Mouse (Mus musculus) forebrain, embryonic 14.5 days (tissue): ENCODE data around the gene Csk. TPM values are rescaled to one million over a fixed set of nuclear protein-coding genes. Genes with fewer than 3 reads are reported as not detected.

ENCODE experiments used
- ATAC-seq: fragments of 200-750 bp; cut with Nextera tagmentation; 2 replicates; pipeline ENCODE4 v1.8.0; 2017; ENCODE audit warnings: mild to moderate bottlenecking, moderate library complexity
- DNase-seq: peaks from one replicate; pipeline ENCODE4 v3.0.0-alpha.2; 2015; ENCODE audit warnings: low spot score
- H3K27ac ChIP-seq: fragments of 300-500 bp; sonication (generic); 2 replicates; pipeline ENCODE4 v1.5.1; 2014; ENCODE audit warnings: low read depth, mild to moderate bottlenecking, control low read depth, low read length, moderate library complexity
- H3K27me3 ChIP-seq: fragments of 300-500 bp; sonication (generic); replicated peaks from 2 replicates; pipeline ENCODE4 v1.6.1; 2014; ENCODE audit warnings: low read length, control low read depth, mixed read lengths; ENCODE audit not compliant: control insufficient read depth, insufficient read depth
- H3K36me3 ChIP-seq: fragments of 300-500 bp; sonication (generic); 2 replicates; pipeline ENCODE4 v1.6.1; 2014; ENCODE audit warnings: low read length, control low read depth; ENCODE audit not compliant: control insufficient read depth, insufficient read depth
- H3K4me1 ChIP-seq: fragments of 300-500 bp; sonication (generic); 2 replicates; pipeline ENCODE4 v1.6.1; 2014; ENCODE audit warnings: antibody characterized with exemption, low read length, control low read depth; ENCODE audit not compliant: control insufficient read depth, insufficient read depth
- H3K4me2 ChIP-seq: fragments of 300-500 bp; sonication (generic); 2 replicates; pipeline ENCODE4 v1.6.1; 2014; ENCODE audit warnings: mild to moderate bottlenecking, control low read depth, low read length
- H3K4me3 ChIP-seq: fragments of 300-500 bp; sonication (generic); 2 replicates; pipeline ENCODE4 v1.5.1; 2014; ENCODE audit warnings: low read depth, low read length, control low read depth
- H3K9ac ChIP-seq: fragments of 300-500 bp; sonication (generic); 2 replicates; pipeline ENCODE4 v1.6.1; 2014; ENCODE audit warnings: mild to moderate bottlenecking, low read length, control low read depth, moderate library complexity
- H3K9me3 ChIP-seq: fragments of 300-500 bp; sonication (generic); replicated peaks from 2 replicates; pipeline ENCODE4 v1.6.1; 2016; ENCODE audit warnings: low read length, control low read depth, mixed read lengths; ENCODE audit not compliant: control insufficient read depth
- WGBS: fragments of 180-500 bp; shearing (Covaris S2); extraction: QIAGEN DNeasy Blood & Tissue Kit; methylation state at CpG from one replicate; pipeline ENCODE4 v1.1.7; 2014; 5-methylcytosine and 5-hydroxymethylcytosine counted together
- polyA plus RNA-seq: library from polyadenylated mRNA; unstranded; fragments of >200 nt; fragmentation: Nextera tagmentation; extraction: Ambion mirVana; gene quantifications from 2 replicates; pipeline ENCODE4 v1.2.1, GENCODE M21; 2014

Gene Csk
- polyA plus RNA-seq, 1 experiment from 2014 or later, result 29.2 TPM

GRCm38 (mm10) chr9:57594174-57594509 is 59.3 kb downstream of the Csk start:
- Histone ChIP-seq H3K4me1 (peaks cover 6% of the 10 kb centered on the region; the same call in 1 of the 2 replicates), H3K27me3 (no peaks in the 10 kb centered on the region), H3K4me3 (no peak overlapping the region), H3K9me3 (no peaks in the 10 kb centered on the region), H3K4me2 (no peak overlapping the region), H3K36me3 (peaks cover 40% of the 10 kb centered on the region), H3K9ac (no peak overlapping the region), H3K27ac (no peak overlapping the region)
- DNase-seq, result no peak
- 88% methylated on average over 9 of the region's 9 CpGs for WGBS
- no peak for ATAC-seq

- WGBS, result 59% methylated on average over 12 of the region's 12 CpGs
- Histone ChIP-seq H3K4me1 (peaks cover 9% of the 10 kb centered on the region; the same call in 1 of the 2 replicates), H3K36me3 (peaks cover 40% of the 10 kb centered on the region), H3K9ac (no peak overlapping the region), H3K27ac (no peak overlapping the region), H3K9me3 (no peaks in the 10 kb centered on the region), H3K27me3 (no peaks in the 10 kb centered on the region), H3K4me3 (no peak overlapping the region), H3K4me2 (no peak overlapping the region)
- ATAC-seq (no peak), DNase-seq (no peak)
These were observed 59.8 kb downstream of the Csk start for GRCm38 (mm10) chr9:57593454-57594173.

DNA sequence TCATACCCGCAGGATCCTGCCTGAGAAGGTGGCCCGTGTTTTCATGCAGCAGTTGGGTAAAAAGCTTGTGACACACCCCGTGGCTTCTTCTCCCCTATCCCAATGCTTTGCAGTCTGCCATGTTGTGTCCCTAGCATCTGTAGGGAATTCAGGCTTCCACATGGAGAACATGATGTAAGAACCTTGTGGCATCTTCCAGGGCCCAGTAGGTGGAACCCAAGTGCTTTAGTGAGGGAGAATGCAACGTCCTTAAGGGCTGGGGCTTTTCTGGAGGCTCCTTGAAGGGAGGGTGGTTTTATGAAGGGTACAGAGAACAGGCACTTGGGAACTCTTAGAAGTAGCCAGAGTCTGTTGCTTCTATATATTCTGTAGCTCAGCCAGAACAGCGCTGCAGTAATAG is 62.7 kb downstream of the Csk start:
- Histone ChIP-seq H3K4me1 (peaks cover 9% of the 10 kb centered on the region; the same call in 1 of the 2 replicates), H3K9ac (no peak overlapping the region), H3K4me3 (no peak overlapping the region), H3K27me3 (no peaks in the 10 kb centered on the region), H3K27ac (no peak overlapping the region), H3K9me3 (no peaks in the 10 kb centered on the region), H3K36me3 (peaks cover 48% of the 10 kb centered on the region), H3K4me2 (peak overlapping the region; percentile 87; the same call in 1 of the 2 replicates)
- ATAC-seq (no peak), DNase-seq (peak; percentile 33)
- 38% methylated on average over 5 of the region's 5 CpGs for WGBS

GRCm38 (mm10) chr9:57589224-57590126 is 64.0 kb downstream of the Csk start, which contains the start of gene Ulk3:
TSS of gene Ulk3 (plus strand) at chr9:57589452.
- DNase-seq (peak; percentile 81), ATAC-seq (peak; percentile 92)
- Histone ChIP-seq H3K27ac (peak within 1 kb of the TSS; percentile 65), H3K9ac (peak within 1 kb of the TSS; percentile 88), H3K4me2 (peak within 1 kb of the TSS; percentile 87), H3K36me3 (peaks cover 48% of the 10 kb centered on the region), H3K4me1 (peaks cover 9% of the 10 kb centered on the region; the same call in 1 of the 2 replicates), H3K4me3 (peak within 1 kb of the TSS; percentile 73), H3K27me3 (no peaks in the 10 kb centered on the region), H3K9me3 (no peaks in the 10 kb centered on the region)
- WGBS, result under 1% methylated on average over 57 of the region's 58 CpGs

DNA sequence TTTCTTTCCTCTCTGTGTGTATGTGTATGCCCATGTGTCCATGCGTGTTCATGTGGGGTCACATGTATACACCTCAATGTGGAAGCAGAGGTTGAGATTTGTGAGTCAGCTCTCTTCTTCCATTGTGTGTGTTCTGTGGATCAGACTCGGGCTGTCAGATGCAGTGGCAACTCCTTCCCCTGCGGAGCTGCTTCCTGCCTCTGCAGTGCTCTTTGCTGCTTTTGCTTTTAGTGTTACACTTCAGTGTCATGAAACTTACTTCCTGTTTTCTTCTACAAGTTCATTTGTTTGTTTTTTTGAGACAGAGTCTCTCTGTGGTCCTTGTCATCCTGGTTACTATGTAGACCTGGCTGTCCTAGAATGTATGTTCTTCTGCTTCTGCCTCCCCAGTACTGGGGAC is 68.4 kb downstream of the Csk start:
- no peak for ATAC-seq
- no peak overlapping the region for H3K4me3 ChIP-seq
- H3K9ac ChIP-seq, result no peak overlapping the region
- WGBS, result 90% methylated on average over 3 of the region's 3 CpGs
- no peak for DNase-seq
- H3K4me1 ChIP-seq, result peaks cover 5% of the 10 kb centered on the region; the same call in 1 of the 2 replicates
- H3K27me3 ChIP-seq, result no peaks in the 10 kb centered on the region
- no peak overlapping the region for H3K27ac ChIP-seq
- H3K4me2 ChIP-seq, result no peak overlapping the region
- H3K9me3 ChIP-seq, result no peaks in the 10 kb centered on the region
- H3K36me3 ChIP-seq, result peaks cover 69% of the 10 kb centered on the region

DNA sequence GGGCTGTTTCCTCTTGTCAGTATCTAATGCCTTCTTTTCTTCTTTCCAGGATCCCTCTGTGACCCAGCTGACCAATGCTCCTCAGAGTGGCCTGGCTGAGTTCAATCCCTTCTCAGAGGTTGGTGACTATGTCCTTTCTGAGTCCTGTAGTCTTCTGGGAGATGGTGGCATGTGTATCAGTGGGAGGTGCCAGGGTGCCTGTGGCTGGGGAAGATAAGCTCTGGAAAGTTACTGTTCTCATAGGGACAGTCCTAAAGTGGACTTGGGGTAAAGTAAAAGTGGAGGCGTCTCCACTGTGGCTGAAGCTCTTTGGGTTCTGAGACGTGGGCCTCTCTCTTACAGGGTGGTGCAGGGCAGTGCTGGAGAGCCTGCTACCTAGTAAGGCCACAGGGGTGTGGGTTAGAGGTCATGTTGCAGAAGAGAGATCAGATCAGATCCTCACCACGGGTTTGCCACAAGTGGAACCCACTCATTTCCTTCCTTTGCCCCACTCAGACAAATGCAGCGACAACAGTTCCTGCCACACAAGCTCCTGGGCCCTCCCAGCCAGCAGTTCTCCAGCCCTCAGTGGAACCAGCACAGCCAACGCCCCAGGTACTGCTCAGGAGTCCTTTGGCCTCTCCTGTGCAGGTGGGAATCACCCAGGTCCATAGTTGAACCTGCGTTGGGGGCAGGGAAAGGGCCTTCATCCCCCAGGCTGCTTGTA is 76.1 kb downstream of the Csk start:
- H3K27ac ChIP-seq, result no peak overlapping the region
- H3K9me3 ChIP-seq, result no peaks in the 10 kb centered on the region
- 92% methylated on average over 6 of the region's 6 CpGs for WGBS
- DNase-seq (no peak), ATAC-seq (no peak)
- no peak overlapping the region for H3K9ac ChIP-seq
- H3K4me1 ChIP-seq, result no peaks in the 10 kb centered on the region
- H3K36me3 ChIP-seq, result peaks cover 53% of the 10 kb centered on the region
- H3K27me3 ChIP-seq, result no peaks in the 10 kb centered on the region
- H3K4me3 ChIP-seq, result no peak overlapping the region
- H3K4me2 ChIP-seq, result no peak overlapping the region

Other genes with a start within 250 kb of the Csk start
- 19.2 and 21.0 TPM in 2 replicates for gene Ppcdc, start 213.5 kb downstream of the Csk start, polyA plus RNA-seq
- gene Scamp5, start 185.6 kb downstream of the Csk start, polyA plus RNA-seq, result 73.9 and 91.1 TPM in 2 replicates
- gene Rpp25, start 149.6 kb downstream of the Csk start, polyA plus RNA-seq, result 18.5 and 20.4 TPM in 2 replicates
- 791 and 827 TPM in 2 replicates for gene Cox5a, start 132.4 kb downstream of the Csk start, polyA plus RNA-seq
- gene Fam219b, start 116.1 kb downstream of the Csk start, polyA plus RNA-seq, result 20.4 and 23.6 TPM in 2 replicates
- 46.1 and 47.5 TPM in 2 replicates for gene Mpi, start 100.9 kb downstream of the Csk start, polyA plus RNA-seq
- 55.5 and 56.4 TPM in 2 replicates for gene Scamp2, start 92.7 kb downstream of the Csk start, polyA plus RNA-seq
- gene Ulk3, start 64.2 kb downstream of the Csk start, polyA plus RNA-seq, result 5.2 and 10.8 TPM in 2 replicates
- 0.34 and 0.36 TPM in 2 replicates for gene Cplx3, start 47.4 kb downstream of the Csk start, polyA plus RNA-seq
- gene Lman1l, start 32.9 kb downstream of the Csk start, polyA plus RNA-seq, result not detected in 2 replicates
- not detected in 2 replicates for gene Cyp1a2, start 30.1 kb upstream of the Csk start, polyA plus RNA-seq
- gene Cyp1a1, start 34.3 kb upstream of the Csk start, polyA plus RNA-seq, result 0.19 TPM in 1 of 2 replicates, not detected in the other
- gene Edc3, start 54.9 kb upstream of the Csk start, polyA plus RNA-seq, result 27.5 and 28.9 TPM in 2 replicates
- gene Clk3, start 112.2 kb upstream of the Csk start, polyA plus RNA-seq, result 92.3 and 94.9 TPM in 2 replicates
- 7.0 and 9.8 TPM in 2 replicates for gene Arid3b, start 183.2 kb upstream of the Csk start, polyA plus RNA-seq